Mouse (Mus musculus): Measurements from ENCODE around the gene Traf3ip1.

- TF ChIP-seq CTCF (IDR thresholded peaks at IDR 0.05; ENCODE audit: borderline replicate concordance, insufficient read depth, low read length): no peak
- no peak for TF ChIP-seq POLR2A (IDR thresholded peaks at IDR 0.05; ENCODE audit: low read depth, low read length)
These were observed 44.8 kb downstream of the Traf3ip1 start for GRCm38 (mm10) chr1:91539246-91539645.
